Mouse (Mus musculus) limb, embryonic 10.5 days (tissue): ENCODE measurements around the gene Sim2. TPM values are rescaled to one million over a fixed set of nuclear protein-coding genes. Genes with fewer than 3 reads are reported as not detected.

Experiments
- DNase-seq: peaks from one replicate; pipeline ENCODE4 v3.0.0-alpha.2; 2017; ENCODE audit warnings: low spot score
- H3K27ac ChIP-seq: fragments of 300-500 bp; sonication (generic); 2 replicates; pipeline ENCODE4 v1.5.1; 2016; ENCODE audit warnings: mild to moderate bottlenecking
- H3K27me3 ChIP-seq: fragments of 300-500 bp; sonication (generic); 2 replicates; pipeline ENCODE4 v1.6.1; 2016; ENCODE audit warnings: low read depth, mild to moderate bottlenecking; ENCODE audit not compliant: poor library complexity, severe bottlenecking
- H3K36me3 ChIP-seq: fragments of 300-500 bp; sonication (generic); 2 replicates; pipeline ENCODE4 v1.6.1; 2016; ENCODE audit warnings: mild to moderate bottlenecking, moderate library complexity
- H3K4me1 ChIP-seq: fragments of 300-500 bp; sonication (generic); 2 replicates; pipeline ENCODE4 v1.6.1; 2016
- H3K4me3 ChIP-seq: fragments of 300-500 bp; sonication (generic); 2 replicates; pipeline ENCODE4 v1.5.1; 2016; ENCODE audit warnings: mild to moderate bottlenecking, moderate library complexity
- H3K9me3 ChIP-seq: fragments of 300-500 bp; sonication (generic); replicated peaks from 2 replicates; pipeline ENCODE4 v1.6.1; 2016; ENCODE audit warnings: mild to moderate bottlenecking
- WGBS: fragments of 180-500 bp; shearing (Covaris S2); methylation state at CpG from one replicate; pipeline ENCODE4 v1.1.7; 2016; 5-methylcytosine and 5-hydroxymethylcytosine counted together
- polyA plus RNA-seq: library from polyadenylated mRNA; unstranded; fragments of >200 nt; fragmentation: Nextera tagmentation; extraction: Ambion mirVana; gene quantifications from 2 replicates; pipeline ENCODE4 v1.2.1, GENCODE M21; 2016

Sim2 gene
- polyA plus RNA-seq, 1 experiment from 2014 or later: 2.9 TPM

GRCm38 (mm10) chr16:94064211-94064610, 20.5 kb upstream of the Sim2 start:
- WGBS: 55% methylated on average over 9 of the region's 9 CpGs
- H3K27ac ChIP-seq: no peak overlapping the region
- DNase-seq: no peak
- H3K27me3 ChIP-seq: peaks cover 71% of the 10 kb centered on the region
- peaks cover 5% of the 10 kb centered on the region for H3K9me3 ChIP-seq
- peaks cover 27% of the 10 kb centered on the region for H3K4me1 ChIP-seq
- no peak overlapping the region for H3K4me3 ChIP-seq
- H3K36me3 ChIP-seq: no peaks in the 10 kb centered on the region

GRCm38 (mm10) chr16:94065728-94066674, 18.7 kb upstream of the Sim2 start:
- WGBS: 66% methylated on average over 24 of the region's 24 CpGs
- H3K27me3 ChIP-seq: peaks cover 82% of the 10 kb centered on the region
- H3K36me3 ChIP-seq: no peaks in the 10 kb centered on the region
- DNase-seq: no peak
- 0 out of 2 replicates have a peak overlapping the region, but pooled peaks have one; percentile 15 for H3K4me3 ChIP-seq
- no peak overlapping the region for H3K27ac ChIP-seq
- H3K4me1 ChIP-seq: peaks cover 12% of the 10 kb centered on the region
- peaks cover 5% of the 10 kb centered on the region for H3K9me3 ChIP-seq

- 87% methylated on average over 6 of the region's 6 CpGs for WGBS
These were observed 18.0 kb upstream of the Sim2 start for GRCm38 (mm10) chr16:94066771-94067170.

DNA sequence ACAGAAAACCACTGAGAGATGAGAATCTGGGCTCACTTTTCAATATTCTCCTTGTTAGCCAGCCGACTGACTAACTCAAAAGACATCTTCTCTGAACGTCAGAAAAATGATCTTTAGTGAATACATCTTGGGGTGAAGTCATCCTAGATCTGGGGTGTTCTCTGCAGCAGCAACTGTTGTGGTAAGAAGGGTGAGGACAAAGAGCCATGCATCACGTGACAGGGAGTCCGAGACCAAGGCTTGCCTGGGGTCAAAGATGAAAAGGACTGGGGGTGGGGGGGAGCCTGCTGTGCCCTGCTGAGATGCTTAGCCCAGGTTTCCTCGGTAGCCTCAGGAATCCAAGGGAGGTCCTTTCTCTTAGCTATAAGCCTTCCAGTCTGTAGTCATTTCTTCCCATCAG, 17.5 kb upstream of the Sim2 start:
- Histone ChIP-seq H3K27ac (no peak overlapping the region), H3K9me3 (peaks cover 5% of the 10 kb centered on the region), H3K36me3 (no peaks in the 10 kb centered on the region), H3K4me1 (peaks cover 12% of the 10 kb centered on the region), H3K4me3 (no peak overlapping the region), H3K27me3 (peaks cover 81% of the 10 kb centered on the region)
- WGBS: 67% methylated on average over 5 of the region's 5 CpGs
- no peak for DNase-seq

More at GRCm38 (mm10) chr16:94066771-94067170, 18.0 kb upstream of the Sim2 start:
- no peak for DNase-seq
- H3K4me1 ChIP-seq: peaks cover 12% of the 10 kb centered on the region
- H3K27me3 ChIP-seq: peaks cover 82% of the 10 kb centered on the region
- H3K27ac ChIP-seq: no peak overlapping the region
- peaks cover 5% of the 10 kb centered on the region for H3K9me3 ChIP-seq
- H3K4me3 ChIP-seq: no peak overlapping the region
- no peaks in the 10 kb centered on the region for H3K36me3 ChIP-seq

GRCm38 (mm10) chr16:94069061-94069460, 15.7 kb upstream of the Sim2 start:
- Histone ChIP-seq H3K27ac (no peak overlapping the region), H3K4me3 (no peak overlapping the region), H3K4me1 (peaks cover 9% of the 10 kb centered on the region), H3K36me3 (no peaks in the 10 kb centered on the region), H3K9me3 (peaks cover 5% of the 10 kb centered on the region), H3K27me3 (peaks cover 76% of the 10 kb centered on the region)
- DNase-seq: no peak
- WGBS: 96% methylated on average over 5 of the region's 5 CpGs

GRCm38 (mm10) chr16:94070920-94071319, 13.8 kb upstream of the Sim2 start:
- Histone ChIP-seq H3K27ac (no peak overlapping the region), H3K36me3 (no peaks in the 10 kb centered on the region), H3K9me3 (peaks cover 5% of the 10 kb centered on the region), H3K4me1 (peaks cover 3% of the 10 kb centered on the region; the same call in 1 of the 2 replicates), H3K4me3 (no peak overlapping the region), H3K27me3 (peaks cover 76% of the 10 kb centered on the region)
- DNase-seq: no peak
- WGBS: 87% methylated on average over 9 of the region's 9 CpGs

DNA sequence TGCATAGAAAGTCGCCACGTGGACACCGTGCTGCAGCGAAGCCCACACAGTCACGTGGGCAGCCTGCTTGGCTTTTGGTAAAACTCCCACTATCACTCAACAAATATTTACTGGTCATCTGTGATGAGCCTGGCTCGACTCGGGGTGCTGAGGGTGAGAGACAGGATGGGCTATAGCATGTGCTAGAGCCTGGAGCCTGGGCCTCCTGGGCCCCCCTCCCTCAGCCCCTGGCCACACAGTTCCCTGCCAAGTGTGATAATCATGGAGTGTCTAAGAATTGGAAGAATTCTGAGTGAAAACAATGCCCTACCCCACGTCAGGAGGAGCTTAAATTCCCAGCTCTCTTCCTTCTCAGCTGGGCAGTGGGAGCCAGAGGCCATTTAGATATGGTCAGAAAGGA, 13.3 kb upstream of the Sim2 start:
- no peak for DNase-seq
- H3K36me3 ChIP-seq: no peaks in the 10 kb centered on the region
- 86% methylated on average over 8 of the region's 8 CpGs for WGBS
- no peak overlapping the region; the same call in 1 of the 2 replicates for H3K27ac ChIP-seq
- peaks cover 5% of the 10 kb centered on the region for H3K9me3 ChIP-seq
- H3K27me3 ChIP-seq: peaks cover 76% of the 10 kb centered on the region
- no peaks in the 10 kb centered on the region for H3K4me1 ChIP-seq
- H3K4me3 ChIP-seq: no peak overlapping the region

DNA sequence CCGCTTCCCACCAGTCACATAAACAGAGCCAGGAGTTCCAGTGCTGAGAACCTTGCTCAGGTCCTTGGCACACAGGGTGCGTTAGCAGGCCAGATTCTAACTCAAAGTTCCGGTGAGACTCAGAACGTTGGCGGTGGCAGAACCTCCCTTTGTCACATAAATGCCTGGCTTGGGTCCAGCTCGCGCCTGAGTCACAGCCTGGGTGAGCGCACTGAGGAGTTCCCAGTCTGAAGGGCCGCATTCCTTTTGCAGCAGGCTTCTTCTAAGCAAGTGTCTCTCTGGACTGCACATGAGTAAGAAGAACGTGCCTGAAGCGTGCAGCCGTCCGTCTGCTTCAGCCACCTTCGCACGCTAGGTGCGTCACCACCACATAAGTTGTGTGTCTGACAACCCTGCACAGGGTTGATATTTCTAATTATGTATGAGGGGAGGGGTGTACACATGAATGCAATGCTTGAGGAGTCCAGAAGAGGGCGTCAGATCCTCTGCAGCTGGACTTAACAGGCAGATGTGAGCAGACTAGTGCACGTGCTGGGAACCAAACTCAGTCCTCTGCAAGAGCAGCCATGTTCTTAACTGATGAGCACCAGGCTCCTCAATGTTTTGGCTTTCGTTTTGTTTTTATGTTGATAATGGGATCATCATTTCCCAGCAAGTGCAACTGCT, 9.2 kb upstream of the Sim2 start:
- no peak overlapping the region for H3K27ac ChIP-seq
- H3K4me1 ChIP-seq: peaks cover 11% of the 10 kb centered on the region

GRCm38 (mm10) chr16:94078318-94079074, 6.2 kb upstream of the Sim2 start:
- Histone ChIP-seq H3K36me3 (no peaks in the 10 kb centered on the region), H3K9me3 (no peaks in the 10 kb centered on the region), H3K27ac (no peak overlapping the region), H3K4me3 (peak overlapping the region; percentile 33), H3K4me1 (peaks cover 21% of the 10 kb centered on the region), H3K27me3 (peaks cover 98% of the 10 kb centered on the region)
- WGBS: 2% methylated on average over 23 of the region's 23 CpGs
- peak; percentile 61 for DNase-seq

More for the DNA sequence above, 9.2 kb upstream of the Sim2 start:
- WGBS: 40% methylated on average over 19 of the region's 19 CpGs
- H3K27me3 ChIP-seq: peaks cover 91% of the 10 kb centered on the region
- H3K36me3 ChIP-seq: no peaks in the 10 kb centered on the region
- H3K4me3 ChIP-seq: no peak overlapping the region
- H3K9me3 ChIP-seq: no peaks in the 10 kb centered on the region
- no peak for DNase-seq

GRCm38 (mm10) chr16:94079075-94079855, 5.5 kb upstream of the Sim2 start:
- Histone ChIP-seq H3K4me3 (peak overlapping the region; percentile 33), H3K4me1 (peaks cover 25% of the 10 kb centered on the region), H3K36me3 (no peaks in the 10 kb centered on the region), H3K27ac (peak overlapping the region; percentile 36), H3K27me3 (peaks cover 98% of the 10 kb centered on the region), H3K9me3 (no peaks in the 10 kb centered on the region)
- peak; percentile 64 for DNase-seq
- 2% methylated on average over 47 of the region's 47 CpGs for WGBS

- H3K4me1 ChIP-seq: peaks cover 32% of the 10 kb centered on the region
- H3K27ac ChIP-seq: no peak overlapping the region
- peak; percentile 53 for DNase-seq
- H3K36me3 ChIP-seq: no peaks in the 10 kb centered on the region
- 1% methylated on average over 13 of the region's 13 CpGs for WGBS
- H3K4me3 ChIP-seq: no peak overlapping the region
- peaks cover 100% of the 10 kb centered on the region for H3K27me3 ChIP-seq
- H3K9me3 ChIP-seq: no peaks in the 10 kb centered on the region
These were observed 4.7 kb upstream of the Sim2 start for GRCm38 (mm10) chr16:94079856-94080555.
